Mouse (Mus musculus) spleen, postnatal 0 days (tissue): Measurements from ENCODE around the gene Dyrk2. TPM values are rescaled to one million over a fixed set of nuclear protein-coding genes. Genes with fewer than 3 reads are reported as not detected.

ENCODE experiments used
- polyA plus RNA-seq: library from polyadenylated mRNA; unstranded; fragments of >200 nt; fragmentation: Nextera tagmentation; extraction: Ambion mirVana; gene quantifications from 2 replicates; pipeline ENCODE4 v1.2.1, GENCODE M21; 2015

Gene Dyrk2
- polyA plus RNA-seq, result 3.4 and 3.9 TPM in 2 replicates

DNA sequence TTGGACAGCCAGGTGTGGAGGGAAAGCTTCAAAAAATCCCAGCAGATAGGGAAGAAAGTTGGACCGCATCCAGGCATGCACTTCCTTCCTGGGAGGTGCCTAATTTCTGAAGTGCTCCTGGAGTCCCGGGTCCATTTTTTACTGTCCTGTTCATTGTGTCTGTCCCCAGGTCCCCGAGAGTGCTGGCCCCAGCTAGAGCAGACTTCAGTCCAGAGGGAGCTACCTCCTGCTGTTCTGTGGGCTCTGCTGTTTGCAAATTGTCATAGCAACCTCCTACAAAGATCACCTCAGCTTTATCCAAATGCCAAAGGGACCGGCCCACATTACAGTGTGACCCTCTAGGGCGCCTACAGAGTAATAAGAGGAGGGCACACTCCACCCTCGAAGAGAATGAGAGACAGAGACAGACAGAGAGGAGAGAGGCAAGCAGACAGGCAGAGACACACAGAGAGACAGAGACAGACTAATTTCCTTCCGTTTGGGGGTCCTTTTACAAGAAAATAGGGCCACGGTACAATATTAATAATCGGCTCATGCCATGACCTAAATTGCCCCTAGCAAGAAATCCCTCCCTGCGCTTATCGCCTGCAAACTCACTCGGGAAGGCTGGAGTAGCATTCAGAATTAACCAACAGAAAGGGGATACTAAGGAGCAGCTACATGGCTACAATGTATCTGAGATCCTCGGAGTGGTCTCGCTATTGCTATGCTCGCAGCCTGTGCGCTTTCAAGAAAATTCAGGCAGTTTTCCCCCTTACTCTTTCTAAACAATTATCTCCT is at the start of gene Dyrk2:
TSS of gene Dyrk2 (minus strand) at position 9 of the 780 bp plus-strand sequence.

